Mouse (Mus musculus): Measurements from ENCODE around the gene Ankrd39.

Ankrd39 gene

DNA sequence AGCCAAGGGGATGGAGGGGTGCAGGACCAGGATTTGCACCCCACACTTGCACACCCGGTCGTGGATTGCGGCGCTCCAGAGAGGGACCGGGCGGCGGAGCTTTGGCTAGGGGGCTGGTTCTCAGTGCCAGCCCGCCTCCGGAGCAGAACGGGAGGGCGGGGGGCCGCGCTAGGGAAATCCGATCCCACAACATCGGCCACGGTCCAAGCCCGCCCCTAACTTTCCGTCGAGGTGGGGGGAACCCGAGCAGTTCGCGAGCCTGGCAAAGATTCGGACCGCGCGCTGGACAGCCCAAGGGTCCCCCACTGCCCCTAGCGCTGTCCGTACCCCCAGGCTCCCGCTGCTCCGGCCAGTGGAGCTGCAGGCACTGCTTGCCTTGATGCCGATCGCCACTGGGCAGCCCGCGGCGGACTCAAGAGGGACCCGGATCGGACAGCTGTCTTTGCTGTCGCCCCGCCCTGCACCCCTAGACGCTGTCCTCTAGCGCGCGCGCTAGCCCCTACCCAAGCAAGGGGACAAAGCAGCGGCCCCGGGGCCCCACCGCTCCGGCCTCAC lies 10.3 kb upstream of the Ankrd39 start:
- in situ Hi-C loops (cut with MboI; ENCODE audit: low pct_unique_long_range_greater_than_20kb in 1 of 2, low sequenced_read_pairs in 2 of 2, unreplicated experiment in 1 of 2), result loop anchor here in 1 of 2 experiments (10.0 kb wide), 1 partner anchor 57 kb away; no protein-coding TSS in a partner anchor

DNA sequence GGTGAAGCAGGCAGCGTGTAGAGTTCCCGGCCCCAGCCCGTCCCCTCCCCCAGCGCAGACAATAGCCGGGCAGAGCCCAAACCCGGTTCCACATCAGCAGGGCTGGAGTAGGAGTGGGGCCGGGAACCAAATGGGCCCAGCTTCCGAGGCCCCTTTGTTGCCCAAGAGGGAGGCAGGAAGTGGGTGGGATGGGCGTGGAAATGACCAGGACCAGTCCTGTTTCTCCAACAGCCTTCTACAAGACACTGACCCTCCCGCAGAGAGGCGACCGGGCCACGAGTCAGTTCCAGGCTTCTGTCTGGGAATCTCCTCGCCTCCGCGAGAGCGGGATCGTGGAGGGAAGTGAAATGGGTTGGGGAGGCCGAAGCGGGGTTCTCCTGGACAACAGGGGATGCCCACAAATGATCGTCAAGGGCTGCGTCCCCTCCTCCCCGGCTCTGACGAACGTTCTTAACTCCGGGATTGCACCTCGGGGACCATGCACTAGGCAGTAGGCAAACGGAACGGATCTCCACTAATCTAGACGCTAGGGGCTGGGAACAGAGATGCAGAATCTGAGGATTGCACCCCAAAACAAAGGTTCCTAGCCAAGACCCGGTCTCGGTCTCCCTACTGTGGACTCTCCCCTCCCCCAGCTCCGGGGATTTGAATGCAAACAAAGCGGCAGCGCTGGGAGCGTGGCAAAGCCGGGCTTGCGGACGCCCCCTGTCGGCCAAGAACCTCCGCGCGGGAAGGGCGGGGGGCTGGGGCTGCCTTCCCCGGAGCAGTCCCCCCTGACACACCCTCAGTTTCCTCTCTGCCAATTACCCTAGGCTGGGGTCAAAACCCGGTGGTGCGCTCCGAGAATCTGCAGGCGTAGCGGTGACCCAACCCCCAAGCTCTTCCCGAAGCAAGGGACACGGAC lies 9.6 kb upstream of the Ankrd39 start:
- in situ Hi-C loops (cut with MboI; ENCODE audit: low pct_unique_long_range_greater_than_20kb in 1 of 2, low sequenced_read_pairs in 2 of 2, unreplicated experiment in 1 of 2), result loop anchor here in 1 of 2 experiments (10.0 kb wide), 1 partner anchor 58 kb away; no protein-coding TSS in a partner anchor

DNA sequence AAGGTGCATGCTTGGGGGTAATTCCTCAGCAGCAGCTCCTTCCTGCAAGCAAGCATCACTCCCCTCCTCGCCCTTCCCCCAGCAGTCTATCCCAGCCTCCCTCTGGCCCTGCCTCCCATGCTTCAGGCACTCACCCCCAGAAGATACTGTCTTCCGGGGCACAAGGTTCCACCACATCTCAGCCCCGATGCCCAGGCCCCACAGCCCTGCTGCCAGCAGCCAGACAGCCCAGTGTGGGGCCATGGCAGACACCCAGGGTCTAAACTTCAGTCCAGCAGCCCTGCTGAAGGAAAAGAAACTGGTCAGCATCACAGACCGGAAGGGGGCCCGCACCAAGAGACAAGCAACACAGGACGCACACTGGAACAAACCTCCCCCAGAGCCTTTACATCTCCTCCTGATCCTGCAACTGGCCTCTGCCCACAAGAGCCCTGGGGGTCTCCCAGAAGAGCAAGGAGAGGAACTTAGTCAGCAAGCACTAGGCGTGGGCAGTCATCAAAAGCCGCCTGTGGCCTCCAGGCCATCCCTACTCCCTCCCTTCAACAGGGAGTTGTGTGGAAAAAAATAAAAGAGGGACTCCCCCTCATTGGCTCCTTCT lies 8.7 kb upstream of the Ankrd39 start:
- in situ Hi-C loops (cut with MboI; ENCODE audit: low pct_unique_long_range_greater_than_20kb in 1 of 2, low sequenced_read_pairs in 2 of 2, unreplicated experiment in 1 of 2), result loop anchor here in 1 of 2 experiments (10.0 kb wide), 1 partner anchor 59 kb away; no protein-coding TSS in a partner anchor

DNA sequence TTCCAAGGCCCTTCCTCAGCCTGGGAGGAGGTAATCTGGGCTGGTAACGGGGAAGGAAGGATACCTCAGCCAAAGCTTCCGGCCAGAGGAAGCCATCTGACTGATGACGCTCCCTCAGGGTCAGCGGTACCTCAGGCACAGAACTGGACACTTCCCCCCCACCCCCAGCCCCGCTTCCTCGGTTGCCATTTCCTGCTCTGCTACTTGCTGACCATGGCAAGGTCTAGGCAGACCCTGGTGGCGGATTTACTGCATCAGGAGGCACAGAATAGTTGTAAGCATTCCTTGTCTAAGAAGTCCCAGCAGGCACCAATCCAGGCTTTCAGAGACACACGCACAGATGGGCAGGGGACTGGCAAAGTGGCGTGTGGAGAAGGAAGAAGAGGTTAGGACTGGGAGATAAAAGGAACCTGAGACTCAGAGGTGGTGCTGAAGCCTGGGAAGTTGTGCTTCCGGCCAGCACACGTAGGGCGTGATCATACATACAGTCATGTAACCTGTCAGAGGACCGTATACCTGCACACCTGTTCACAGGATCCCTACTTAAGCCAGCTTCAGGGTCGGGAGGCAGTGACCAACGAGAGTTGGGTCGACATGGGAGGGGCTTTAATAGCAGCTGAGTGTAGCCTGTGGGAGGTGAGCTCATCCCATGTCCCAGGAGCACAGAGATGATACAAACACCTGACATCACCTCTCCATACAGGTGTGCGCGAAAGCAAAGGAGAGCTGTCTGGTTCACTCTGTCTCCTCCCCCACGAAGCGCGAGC lies 7.6 kb upstream of the Ankrd39 start:
- in situ Hi-C loops (cut with MboI; ENCODE audit: low pct_unique_long_range_greater_than_20kb in 1 of 2, low sequenced_read_pairs in 2 of 2, unreplicated experiment in 1 of 2), result loop anchor here in 1 of 2 experiments (10.0 kb wide), 1 partner anchor 60 kb away; no protein-coding TSS in a partner anchor

DNA sequence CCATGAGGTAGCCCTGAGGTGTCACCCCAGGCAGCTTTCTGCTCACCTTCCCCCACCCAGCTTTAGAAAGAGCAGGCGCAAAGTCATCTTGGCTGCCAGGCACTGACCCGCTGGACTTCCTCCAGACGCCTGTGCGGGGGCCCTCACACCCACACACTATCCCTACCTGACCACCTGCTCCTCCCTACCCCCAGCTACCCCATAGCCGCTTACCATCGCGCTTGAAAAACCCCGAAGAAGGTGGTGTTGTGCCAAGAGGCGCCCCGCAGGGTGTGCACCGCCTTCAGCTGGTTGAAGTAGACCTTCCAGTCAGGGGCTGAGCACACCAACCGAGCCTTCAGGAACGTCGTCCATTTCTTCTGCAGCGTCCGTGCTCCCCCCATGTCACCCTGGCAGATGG lies 5.3 kb upstream of the Ankrd39 start:
- in situ Hi-C loops (cut with MboI; ENCODE audit: low pct_unique_long_range_greater_than_20kb in 1 of 2, low sequenced_read_pairs in 2 of 2, unreplicated experiment in 1 of 2), result loop anchor here in 1 of 2 experiments (10.0 kb wide), 1 partner anchor 62 kb away; no protein-coding TSS in a partner anchor

DNA sequence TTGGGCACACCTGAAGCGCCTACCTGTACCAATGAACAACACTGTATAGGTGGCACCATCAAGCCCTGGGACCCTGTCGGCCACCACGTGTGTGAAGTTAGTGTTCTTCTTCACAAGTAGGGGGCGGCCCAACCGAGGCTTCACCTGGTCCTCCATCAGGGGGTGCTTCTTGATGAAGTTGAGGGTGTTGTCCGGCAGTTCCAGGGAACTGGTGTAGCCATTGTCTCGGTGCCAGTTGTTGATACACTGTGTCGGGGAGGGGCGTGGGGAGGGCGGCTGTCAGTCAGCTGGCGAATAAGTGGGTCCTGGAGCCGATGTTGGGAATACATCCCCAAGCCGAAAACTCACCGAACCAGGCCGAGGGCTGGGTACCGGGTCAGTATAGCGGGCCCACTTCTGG lies 4.7 kb upstream of the Ankrd39 start:
- in situ Hi-C loops (cut with MboI; ENCODE audit: low pct_unique_long_range_greater_than_20kb in 1 of 2, low sequenced_read_pairs in 2 of 2, unreplicated experiment in 1 of 2), result loop anchor here in 1 of 2 experiments (10.0 kb wide), 1 partner anchor 63 kb away; no protein-coding TSS in a partner anchor

DNA sequence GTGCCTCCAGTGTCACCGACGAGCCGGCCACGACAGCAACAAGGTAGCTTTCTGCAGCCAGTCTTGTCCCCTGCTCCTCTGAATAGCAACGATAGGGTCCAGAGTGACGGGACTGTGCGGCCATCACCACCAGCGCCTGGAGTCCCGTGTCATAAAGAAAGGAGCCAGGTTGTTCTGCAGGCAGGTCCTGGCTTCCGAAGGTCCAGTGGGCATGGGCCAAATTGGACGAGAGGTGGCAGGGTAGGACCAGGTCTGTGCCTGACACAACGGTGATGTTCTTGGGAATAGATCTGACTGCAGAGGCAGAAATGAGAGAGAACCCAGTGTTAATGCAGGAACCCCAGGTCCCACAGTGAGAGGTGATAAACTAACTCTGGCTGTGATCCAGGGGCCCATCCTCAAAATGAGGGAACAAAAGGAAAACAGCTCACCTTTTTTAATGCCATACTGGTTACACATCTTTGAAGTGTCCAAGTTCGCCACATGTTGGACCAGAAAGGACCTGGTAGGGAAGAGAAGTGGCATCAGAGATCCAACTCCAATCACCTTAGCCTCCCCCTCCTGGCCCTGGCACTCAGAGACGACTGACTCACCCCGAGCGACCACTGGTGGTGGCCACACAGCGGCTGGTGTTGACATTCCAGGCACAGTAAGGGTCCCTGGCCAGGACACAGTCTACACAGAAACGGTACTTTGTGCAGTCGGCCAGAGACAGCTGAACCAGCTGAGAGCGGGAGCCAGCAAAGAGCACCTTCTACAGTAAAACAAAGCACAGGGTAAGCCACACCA lies 3.0 kb upstream of the Ankrd39 start:
- in situ Hi-C loops (cut with MboI; ENCODE audit: low pct_unique_long_range_greater_than_20kb in 1 of 2, low sequenced_read_pairs in 2 of 2, unreplicated experiment in 1 of 2), result loop anchor here in 1 of 2 experiments (10.0 kb wide), 1 partner anchor 65 kb away; no protein-coding TSS in a partner anchor

DNA sequence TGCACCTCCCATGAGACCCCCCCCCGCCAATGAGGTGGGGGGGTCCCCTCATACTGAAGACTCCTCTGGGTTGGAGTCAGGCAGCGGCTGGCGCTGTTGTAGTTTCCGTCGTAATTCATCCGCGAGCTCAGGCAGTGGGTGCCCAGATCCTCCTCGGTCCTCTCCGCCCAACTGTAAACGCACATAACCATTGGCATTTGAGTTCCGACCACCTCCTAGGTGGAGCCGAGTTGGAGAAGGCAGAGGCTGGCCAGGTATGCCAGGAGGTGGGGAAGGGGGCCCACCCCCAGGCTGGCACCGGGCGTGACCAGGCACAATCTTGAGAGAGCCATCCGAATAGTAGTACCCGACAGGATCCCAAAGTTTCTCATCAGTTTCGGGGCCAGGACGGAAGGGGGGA lies 2.2 kb upstream of the Ankrd39 start:
- in situ Hi-C loops (cut with MboI; ENCODE audit: low pct_unique_long_range_greater_than_20kb in 1 of 2, low sequenced_read_pairs in 2 of 2, unreplicated experiment in 1 of 2), result loop anchor here (10.0 kb wide), 2 partner anchors 185 to 195 kb away; no protein-coding TSS in a partner anchor

DNA sequence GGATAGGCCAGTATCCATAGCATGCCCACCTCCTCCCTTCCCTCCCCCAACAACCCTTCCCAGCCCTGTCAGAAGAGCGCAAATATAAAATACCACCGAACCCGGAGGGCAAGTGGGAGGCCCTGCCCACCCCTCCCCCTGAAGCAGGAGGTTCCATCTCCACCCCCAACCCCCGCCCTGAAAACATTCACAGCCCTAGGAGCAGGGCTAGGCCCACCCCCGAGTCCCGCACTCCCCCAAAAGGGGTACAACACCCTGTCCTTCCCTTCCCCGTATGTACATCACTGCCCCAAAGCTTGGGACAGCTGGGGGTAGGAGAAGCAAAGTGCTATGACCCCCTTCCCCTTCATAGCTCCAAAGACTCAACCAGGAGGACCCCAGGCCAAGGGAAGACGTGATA lies 1.5 kb upstream of the Ankrd39 start:
- in situ Hi-C loops (cut with MboI; ENCODE audit: low pct_unique_long_range_greater_than_20kb in 1 of 2, low sequenced_read_pairs in 2 of 2, unreplicated experiment in 1 of 2), result loop anchor here (10.0 kb wide), 2 partner anchors 186 to 196 kb away; no protein-coding TSS in a partner anchor

DNA sequence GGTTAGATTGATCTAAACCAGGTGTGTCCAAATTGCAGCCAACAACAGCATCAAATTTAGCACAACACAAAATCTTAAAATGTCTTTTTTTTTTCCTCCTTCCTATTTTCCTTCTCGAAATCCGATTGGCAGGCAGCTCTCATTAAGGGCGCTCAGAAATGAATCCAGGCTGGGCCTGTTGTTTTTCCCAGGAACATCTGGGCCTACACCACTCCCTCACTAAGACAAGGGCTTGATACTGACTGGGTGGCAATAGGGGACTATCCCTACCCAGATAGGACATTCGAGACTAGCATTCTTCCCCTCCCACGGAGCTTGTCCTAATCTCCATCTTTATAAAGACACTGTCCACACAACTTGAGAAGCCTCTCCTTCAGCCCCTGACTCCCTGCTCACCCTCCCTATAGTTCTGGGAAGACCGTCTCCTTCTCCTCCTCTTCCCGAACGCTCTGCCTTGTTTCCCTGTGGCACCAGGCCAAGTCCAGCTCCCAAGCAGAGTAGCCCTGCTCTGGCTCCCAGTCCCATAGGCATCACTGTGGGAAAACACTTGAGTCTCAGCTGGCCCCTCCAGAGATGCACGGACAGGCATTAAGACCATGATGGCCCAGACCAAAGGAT lies 845 bp upstream of the Ankrd39 start:
- in situ Hi-C loops (cut with MboI; ENCODE audit: low pct_unique_long_range_greater_than_20kb in 1 of 2, low sequenced_read_pairs in 2 of 2, unreplicated experiment in 1 of 2), result loop anchor here (10.0 kb wide), 2 partner anchors 187 to 197 kb away; no protein-coding TSS in a partner anchor

DNA sequence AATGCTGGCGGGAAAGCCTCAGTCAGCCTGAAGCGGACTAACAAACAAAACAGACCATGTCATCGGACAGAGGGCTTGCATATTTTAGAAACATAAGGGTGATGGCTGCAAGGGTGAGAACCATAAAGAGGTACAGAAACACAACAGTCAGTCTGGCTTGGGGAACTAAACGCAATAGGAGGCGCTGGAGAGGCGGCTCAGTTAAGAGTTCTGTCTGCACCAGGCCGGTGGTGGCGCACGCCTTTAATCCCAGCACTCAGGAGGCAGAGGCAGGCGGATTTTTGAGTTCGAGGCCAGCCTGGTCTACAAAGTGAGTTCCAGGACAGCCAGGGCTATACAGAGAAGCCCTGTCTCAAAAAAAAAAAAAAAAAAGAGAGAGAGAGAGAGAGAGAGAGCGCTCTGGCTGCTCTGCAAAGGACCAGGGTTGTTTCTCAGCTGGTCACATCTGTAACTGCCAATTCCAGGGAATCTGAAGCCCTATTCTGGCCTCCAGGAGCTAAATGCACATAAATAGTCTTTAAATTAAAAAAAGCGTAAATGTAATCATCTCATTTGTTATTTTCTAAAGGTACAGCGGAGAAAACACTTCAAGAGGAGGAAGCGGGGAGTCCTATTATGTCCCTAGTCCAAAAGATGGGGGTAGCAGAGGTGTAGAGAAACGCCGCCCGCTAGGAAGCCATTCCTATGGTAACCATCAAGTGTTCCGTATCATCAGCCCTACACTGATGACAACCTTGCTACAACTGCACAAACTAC lies 1.2 kb downstream of the Ankrd39 start:
- in situ Hi-C loops (cut with MboI; ENCODE audit: low pct_unique_long_range_greater_than_20kb in 1 of 2, low sequenced_read_pairs in 2 of 2, unreplicated experiment in 1 of 2), result loop anchor here (10.0 kb wide), 2 partner anchors 189 to 199 kb away; no protein-coding TSS in a partner anchor

DNA sequence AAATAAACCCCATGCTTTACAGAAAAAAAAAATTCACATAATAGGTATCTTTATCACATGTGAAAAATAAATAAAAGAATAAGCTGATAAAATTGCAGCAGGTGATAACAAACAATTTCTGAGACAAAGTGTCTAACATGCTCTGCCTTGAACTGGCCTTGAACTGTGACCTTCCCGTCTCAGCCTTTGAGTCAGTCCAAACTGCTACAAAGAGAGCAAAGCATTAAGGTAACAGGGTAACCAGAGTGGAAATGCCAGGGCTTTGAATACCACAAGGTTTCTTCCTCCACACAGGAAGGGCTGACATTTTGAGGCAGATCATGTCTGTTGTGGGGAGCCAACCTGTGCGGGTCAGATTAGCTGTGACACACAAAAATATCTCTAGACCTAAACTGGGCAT lies 1.9 kb downstream of the Ankrd39 start:
- in situ Hi-C loops (cut with MboI; ENCODE audit: low pct_unique_long_range_greater_than_20kb in 1 of 2, low sequenced_read_pairs in 2 of 2, unreplicated experiment in 1 of 2), result loop anchor here (10.0 kb wide), 2 partner anchors 189 to 199 kb away; no protein-coding TSS in a partner anchor

DNA sequence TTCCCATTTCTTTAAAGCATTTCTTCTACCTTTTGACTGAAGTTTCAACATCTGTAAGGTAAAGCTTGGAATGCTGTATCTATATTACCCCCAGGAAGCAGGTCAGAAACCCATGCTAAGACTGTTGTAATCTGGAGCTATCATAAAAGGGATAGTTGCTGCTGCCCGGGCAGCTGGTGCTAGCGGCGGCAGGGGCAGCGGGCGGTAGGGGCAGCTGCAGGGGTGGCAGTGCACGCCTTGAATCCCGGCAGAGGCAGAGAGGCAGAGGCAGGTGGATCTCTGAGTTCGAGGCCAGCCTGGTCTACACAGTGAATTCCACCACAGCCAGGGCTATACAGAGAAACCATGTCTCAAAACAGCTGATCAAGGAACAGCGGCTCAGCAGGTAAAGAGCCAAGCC lies 4.3 kb downstream of the Ankrd39 start:
- in situ Hi-C loops (cut with MboI; ENCODE audit: low pct_unique_long_range_greater_than_20kb in 1 of 2, low sequenced_read_pairs in 2 of 2, unreplicated experiment in 1 of 2), result loop anchor here (10.0 kb wide), 2 partner anchors 192 to 202 kb away; no protein-coding TSS in a partner anchor

DNA sequence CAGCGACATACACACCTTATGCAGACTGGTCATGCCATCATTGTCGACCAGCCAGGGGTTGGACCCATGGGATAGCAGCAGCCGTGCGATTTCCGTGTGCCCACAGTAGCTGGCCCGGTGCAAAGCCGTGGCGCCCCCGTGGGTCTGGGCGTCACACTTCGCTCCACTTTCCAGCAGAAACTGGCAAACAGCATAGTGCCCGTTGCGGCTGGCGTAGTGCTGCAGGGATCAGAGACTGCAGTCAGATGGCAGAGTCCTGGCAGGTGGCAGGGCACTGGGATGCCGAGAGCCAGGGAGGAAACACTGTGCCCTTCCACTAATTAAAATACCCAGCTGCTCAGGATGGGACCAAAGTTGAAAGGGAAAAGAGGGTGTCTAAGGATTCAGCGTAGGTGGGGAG lies 5.4 kb downstream of the Ankrd39 start:
- in situ Hi-C loops (cut with MboI; ENCODE audit: low pct_unique_long_range_greater_than_20kb in 1 of 2, low sequenced_read_pairs in 2 of 2, unreplicated experiment in 1 of 2), result loop anchor here (10.0 kb wide), 2 partner anchors 193 to 203 kb away; no protein-coding TSS in a partner anchor

DNA sequence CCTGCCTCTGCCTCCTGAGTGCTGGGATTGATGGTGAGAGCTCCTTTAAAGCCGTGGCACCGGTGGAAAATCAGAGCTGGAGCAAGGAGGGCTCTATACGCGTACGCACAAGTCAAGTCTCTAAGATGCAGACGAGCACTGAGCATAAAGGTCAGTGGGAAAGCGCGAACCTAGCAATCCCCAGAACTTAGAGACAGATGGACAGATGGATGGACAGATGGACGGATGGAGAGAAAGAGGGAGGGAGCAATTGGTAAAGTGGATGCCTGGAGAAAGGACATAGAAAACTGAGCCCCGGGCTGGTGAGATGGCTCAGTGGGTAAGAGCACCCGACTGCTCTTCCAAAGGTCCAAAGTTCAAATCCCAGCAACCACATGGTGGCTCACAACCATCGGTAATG lies 6.4 kb downstream of the Ankrd39 start:
- in situ Hi-C loops (cut with MboI; ENCODE audit: low pct_unique_long_range_greater_than_20kb in 1 of 2, low sequenced_read_pairs in 2 of 2, unreplicated experiment in 1 of 2), result loop anchor here (10.0 kb wide), 2 partner anchors 194 to 204 kb away; no protein-coding TSS in a partner anchor

DNA sequence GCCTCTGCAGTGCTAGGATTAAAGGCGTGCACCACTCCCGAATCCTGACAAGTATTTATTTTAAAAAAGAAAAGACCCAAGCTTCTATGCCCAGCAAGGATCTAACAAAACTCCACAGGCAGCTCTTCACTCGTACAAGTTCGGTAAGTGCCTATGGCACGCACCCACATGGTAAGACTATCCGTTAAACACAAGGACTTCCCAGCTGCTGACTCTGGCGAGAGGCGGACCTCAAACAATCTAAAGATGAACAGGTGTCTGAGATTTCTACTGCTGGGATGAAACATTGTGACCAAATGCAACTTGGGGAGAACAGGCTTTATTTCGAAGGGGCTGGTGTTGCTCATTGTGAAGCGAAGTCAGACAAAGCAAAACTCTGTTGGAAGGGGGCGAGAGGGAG lies 7.1 kb downstream of the Ankrd39 start:
- in situ Hi-C loops (cut with MboI; ENCODE audit: low pct_unique_long_range_greater_than_20kb in 1 of 2, low sequenced_read_pairs in 2 of 2, unreplicated experiment in 1 of 2), result loop anchor here (10.0 kb wide), 2 partner anchors 195 to 205 kb away; no protein-coding TSS in a partner anchor
